Mouse (Mus musculus): Measurements from ENCODE around the gene AW146154. TPM values are rescaled to one million over a fixed set of nuclear protein-coding genes. Genes with fewer than 3 reads are reported as not detected.
"Not testable (repeated sequence)": the region's sequence is repeated elsewhere in the genome, so short reads cannot be mapped to it uniquely, and the experiment has no call there.

AW146154 gene
- 5.9 and 6.7 TPM in 2 replicates for polyA plus RNA-seq (2016; fragmentation: Nextera tagmentation; extraction: Ambion mirVana)

GRCm38 (mm10) chr7:41499389-41500049, at the start of gene AW146154, which contains the start of gene Gm20449:
AW146154 (minus strand) TSS chr7:41499890.
Gm20449 (minus strand) TSS chr7:41499417.
- 0% methylated on average over 18 of the region's 18 CpGs for WGBS
- Histone ChIP-seq H3K9ac (peak within 1 kb of the TSS; percentile 81), H3K4me3 (peak within 1 kb of the TSS; percentile 76), H3K36me3 (peaks cover 8% of the 10 kb centered on the region), H3K27me3 (replicated peaks) (no peaks in the 10 kb centered on the region), H3K4me2 (peak within 1 kb of the TSS; percentile 90), H3K4me1 (replicated peaks) (no peaks in the 10 kb centered on the region), H3K27ac (ENCODE audit: poor library complexity, severe bottlenecking) (peak within 1 kb of the TSS; percentile 66; the same call in 1 of the 2 replicates), H3K9me3 (replicated peaks) (peaks cover 5% of the 10 kb centered on the region)
- peak; percentile 98 for ATAC-seq (ENCODE audit: insufficient number of reproducible peaks, low FRiP score)

GRCm38 (mm10) chr7:41512672-41513071, 13.0 kb upstream of the AW146154 start:
- ATAC-seq (ENCODE audit: insufficient number of reproducible peaks, low FRiP score) = no peak
- Histone ChIP-seq H3K4me2 (no peak overlapping the region), H3K9ac (no peak overlapping the region), H3K4me3 (no peak overlapping the region), H3K36me3 (no peaks in the 10 kb centered on the region), H3K27me3 (replicated peaks) (no peaks in the 10 kb centered on the region), H3K27ac (ENCODE audit: poor library complexity, severe bottlenecking) (no peak overlapping the region), H3K4me1 (replicated peaks) (no peaks in the 10 kb centered on the region), H3K9me3 (replicated peaks) (peaks cover 18% of the 10 kb centered on the region)
- WGBS = 79% methylated on average over 3 of the region's 3 CpGs

GRCm38 (mm10) chr7:41512207-41512606, 12.5 kb upstream of the AW146154 start:
- no peak for ATAC-seq (ENCODE audit: insufficient number of reproducible peaks, low FRiP score)

GRCm38 (mm10) chr7:41502402-41502801, 2.7 kb upstream of the AW146154 start:
- H3K36me3 ChIP-seq = no peaks in the 10 kb centered on the region
- H3K9ac ChIP-seq = no peak overlapping the region
- H3K27ac ChIP-seq (ENCODE audit: poor library complexity, severe bottlenecking) = no peak overlapping the region
- WGBS = 42% methylated on average over 1 of the region's 1 CpGs
- H3K4me3 ChIP-seq = no peak overlapping the region
- H3K9me3 ChIP-seq (replicated peaks) = peaks cover under 1% of the 10 kb centered on the region
- no peaks in the 10 kb centered on the region for H3K4me1 ChIP-seq (replicated peaks)
- H3K27me3 ChIP-seq (replicated peaks) = no peaks in the 10 kb centered on the region
- no peak overlapping the region for H3K4me2 ChIP-seq
- ATAC-seq (ENCODE audit: insufficient number of reproducible peaks, low FRiP score) = no peak

More at GRCm38 (mm10) chr7:41512207-41512606, 12.5 kb upstream of the AW146154 start:
- no peaks in the 10 kb centered on the region for H3K4me1 ChIP-seq (replicated peaks)
- H3K9ac ChIP-seq = no peak overlapping the region
- H3K9me3 ChIP-seq (replicated peaks) = peaks cover 21% of the 10 kb centered on the region
- no peak overlapping the region for H3K4me2 ChIP-seq
- H3K27me3 ChIP-seq (replicated peaks) = no peaks in the 10 kb centered on the region
- no peaks in the 10 kb centered on the region for H3K36me3 ChIP-seq
- H3K27ac ChIP-seq (ENCODE audit: poor library complexity, severe bottlenecking) = no peak overlapping the region
- no peak overlapping the region for H3K4me3 ChIP-seq
- WGBS = 5% methylated on average over 1 of the region's 1 CpGs

- Histone ChIP-seq H3K27me3 (replicated peaks) (no peaks in the 10 kb centered on the region), H3K9me3 (replicated peaks) (no peaks in the 10 kb centered on the region; the same call in 1 of the 2 replicates), H3K27ac (ENCODE audit: poor library complexity, severe bottlenecking) (no peak overlapping the region), H3K4me2 (peak overlapping the region; percentile 90), H3K4me1 (replicated peaks) (no peaks in the 10 kb centered on the region), H3K4me3 (peak overlapping the region; percentile 76), H3K36me3 (no peaks in the 10 kb centered on the region; the same call in 1 of the 2 replicates), H3K9ac (peak overlapping the region; percentile 59)
- ATAC-seq (ENCODE audit: insufficient number of reproducible peaks, low FRiP score) = no peak
- 19% methylated on average over 22 of the region's 22 CpGs for WGBS
Observed at GRCm38 (mm10) chr7:41500151-41500934, 653 bp upstream of the AW146154 start.

GRCm38 (mm10) chr7:41499018-41499388, 687 bp downstream of the AW146154 start:
- peak overlapping the region; percentile 76 for H3K4me3 ChIP-seq
- not testable (repeated sequence) for H3K27me3 ChIP-seq (replicated peaks); H3K4me1 ChIP-seq (replicated peaks); H3K9me3 ChIP-seq (replicated peaks)
- peak overlapping the region; percentile 66; the same call in 1 of the 2 replicates for H3K27ac ChIP-seq (ENCODE audit: poor library complexity, severe bottlenecking)
- WGBS = 1% methylated on average over 6 of the region's 6 CpGs
- peak overlapping the region; percentile 81 for H3K9ac ChIP-seq
- ATAC-seq (ENCODE audit: insufficient number of reproducible peaks, low FRiP score) = peak; percentile 43
- H3K36me3 ChIP-seq = peaks cover 12% of the 10 kb centered on the region
- peak overlapping the region; percentile 90 for H3K4me2 ChIP-seq

GRCm38 (mm10) chr7:41498464-41498863, 1.2 kb downstream of the AW146154 start:
- not testable (repeated sequence) for H3K9me3 ChIP-seq (replicated peaks); H3K27ac ChIP-seq (ENCODE audit: poor library complexity, severe bottlenecking); H3K27me3 ChIP-seq (replicated peaks); ATAC-seq (ENCODE audit: insufficient number of reproducible peaks, low FRiP score); H3K9ac ChIP-seq; H3K4me1 ChIP-seq (replicated peaks)
- Histone ChIP-seq H3K36me3 (peaks cover 12% of the 10 kb centered on the region), H3K4me3 (peak overlapping the region; percentile 76), H3K4me2 (peak overlapping the region; percentile 90)
- 60% methylated on average over 4 of the region's 4 CpGs for WGBS

- H3K27ac ChIP-seq (ENCODE audit: poor library complexity, severe bottlenecking) = no peak overlapping the region
- H3K9ac ChIP-seq = no peak overlapping the region
- no peak overlapping the region for H3K4me3 ChIP-seq
- 94% methylated on average over 2 of the region's 2 CpGs for WGBS
- peaks cover 9% of the 10 kb centered on the region for H3K9me3 ChIP-seq (replicated peaks)
- H3K27me3 ChIP-seq (replicated peaks) = no peaks in the 10 kb centered on the region
- no peaks in the 10 kb centered on the region for H3K4me1 ChIP-seq (replicated peaks)
- peaks cover 12% of the 10 kb centered on the region for H3K36me3 ChIP-seq
- H3K4me2 ChIP-seq = no peak overlapping the region
- no peak for ATAC-seq (ENCODE audit: insufficient number of reproducible peaks, low FRiP score)
Observed at GRCm38 (mm10) chr7:41497871-41498270, 1.8 kb downstream of the AW146154 start.

GRCm38 (mm10) chr7:41451864-41452263, 47.8 kb downstream of the AW146154 start:
- Histone ChIP-seq H3K4me3 (no peak overlapping the region), H3K27ac (ENCODE audit: poor library complexity, severe bottlenecking) (no peak overlapping the region), H3K27me3 (replicated peaks) (no peaks in the 10 kb centered on the region), H3K4me2 (peak overlapping the region; percentile 36), H3K36me3 (no peaks in the 10 kb centered on the region), H3K9me3 (replicated peaks) (peaks cover 16% of the 10 kb centered on the region), H3K9ac (no peak overlapping the region), H3K4me1 (replicated peaks) (no peaks in the 10 kb centered on the region)
- ATAC-seq (ENCODE audit: insufficient number of reproducible peaks, low FRiP score) = no peak
- WGBS = 10% methylated on average over 10 of the region's 10 CpGs

- not testable (repeated sequence) for H3K4me3 ChIP-seq; H3K4me1 ChIP-seq (replicated peaks); H3K4me2 ChIP-seq; ATAC-seq (ENCODE audit: insufficient number of reproducible peaks, low FRiP score); H3K9ac ChIP-seq; H3K27me3 ChIP-seq (replicated peaks); H3K9me3 ChIP-seq (replicated peaks); H3K27ac ChIP-seq (ENCODE audit: poor library complexity, severe bottlenecking); H3K36me3 ChIP-seq
- WGBS = 49% methylated on average over 1 of the region's 1 CpGs
Observed at GRCm38 (mm10) chr7:41448596-41448995, 51.1 kb downstream of the AW146154 start, which contains the start of gene Vmn2r57. Vmn2r57 (minus strand) TSS chr7:41448696.

Data from heart, embryonic 12.5 days (tissue).